Mouse (Mus musculus): Measurements from ENCODE around the gene Col1a1.

DNA sequence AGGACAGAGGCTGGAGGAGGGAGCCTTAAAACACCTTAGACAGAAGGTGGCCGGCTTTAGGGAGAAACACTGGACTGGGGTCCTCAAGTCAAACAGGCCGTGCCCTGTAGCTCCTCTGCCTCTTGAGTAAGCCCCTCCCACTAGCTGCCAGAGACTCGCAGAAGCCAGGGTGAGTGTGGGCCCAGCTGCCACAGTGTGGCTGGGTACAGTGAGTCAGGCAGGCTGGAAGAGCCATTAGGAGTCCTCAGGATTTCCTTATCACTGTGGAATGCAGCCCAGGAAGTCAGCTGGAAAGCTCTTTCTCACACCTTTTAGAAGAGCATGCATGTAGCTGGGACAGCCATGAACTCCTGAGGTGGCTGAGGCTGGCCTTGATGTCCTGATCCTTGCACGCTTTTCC is 19.5 kb upstream of the Col1a1 start:
- TF ChIP-seq CTCF (IDR thresholded peaks at IDR 0.05; ENCODE audit: insufficient read depth, low read length) (no peak), POLR2A (IDR thresholded peaks at IDR 0.05; ENCODE audit: borderline replicate concordance, extremely low read depth, low read depth, low read length) (no peak)
